In the genomic region with DNA sequence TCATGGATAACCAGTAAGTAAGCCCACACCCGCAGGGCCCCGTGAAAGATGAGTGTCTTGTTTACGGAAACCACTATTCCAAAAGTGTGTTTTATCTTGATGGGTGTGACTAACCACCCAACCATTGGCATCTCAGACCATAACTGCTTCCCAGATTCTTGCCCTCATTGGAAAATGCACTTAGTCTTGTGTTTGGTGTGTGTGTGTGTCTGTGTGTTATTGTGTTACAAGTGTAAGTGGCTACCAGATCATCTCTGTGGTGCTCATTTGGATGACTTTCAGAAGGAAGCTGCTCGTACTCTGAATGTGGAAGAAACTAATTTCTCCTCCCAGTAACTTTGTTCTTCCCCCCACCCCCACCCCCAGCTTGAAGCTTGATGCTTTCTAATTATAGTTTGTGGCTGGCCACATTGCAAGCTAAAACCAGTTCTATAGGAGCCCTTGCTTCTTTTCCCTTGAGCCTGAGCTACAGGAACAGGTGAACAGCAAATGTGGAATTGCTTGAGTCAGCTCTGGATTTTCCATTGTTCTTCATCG, we compare ENCODE assay signal across 1 mouse cellular context.
TF ChIP-seq lines count a peak whose summit lies in the region.

No protein-coding gene starts in this region.

TF ChIP-seq in MEL, 35 proteins besides CTCF, POLR2A, EP300 and RAD21 (continued from another document):
- TF ChIP-seq ETS1 (IDR thresholded peaks at IDR 0.05; ENCODE audit: low read depth, low read length): 0 out of 2 replicates have a peak, but pooled peaks have one; percentile 23
- no peak for TF ChIP-seq ZC3H11A (IDR thresholded peaks at IDR 0.05; ENCODE audit: low read depth, low read length)
TF ChIP-seq in MEL: peak in this region for 1.
